Mouse (Mus musculus) cerebellum, adult (tissue): Measurements from ENCODE around the gene Ppp1r18.
A peak's percentile ranks its signal among the peaks of the same experiment; 100 is the strongest.

Experiments used
- ATAC-seq: cut with Nextera tagmentation; 2 replicates; pipeline ENCODE4 v1.9.2; 2017; ENCODE audit warnings: mild to moderate bottlenecking, moderate library complexity, mixed read lengths; ENCODE audit not compliant: insufficient number of reproducible peaks, low FRiP score, low TSS enrichment

Gene Ppp1r18

GRCm38 (mm10) chr17:35868165-35868820 lies 2.9 kb downstream of the Ppp1r18 start:
- ATAC-seq = no peak

GRCm38 (mm10) chr17:35868961-35869345 lies 3.6 kb downstream of the Ppp1r18 start:
- no peak for ATAC-seq

GRCm38 (mm10) chr17:35869346-35870067 lies 4.1 kb downstream of the Ppp1r18 start:
- ATAC-seq = no peak

- ATAC-seq = no peak
Measured at GRCm38 (mm10) chr17:35870151-35870883, 4.9 kb downstream of the Ppp1r18 start.

GRCm38 (mm10) chr17:35870884-35871696 lies 5.7 kb downstream of the Ppp1r18 start:
- no peak for ATAC-seq

GRCm38 (mm10) chr17:35873774-35874519 lies 8.6 kb downstream of the Ppp1r18 start:
- peak; percentile 81; the same call in 1 of the 2 replicates for ATAC-seq

GRCm38 (mm10) chr17:35874721-35875120 lies 9.3 kb downstream of the Ppp1r18 start:
- ATAC-seq = no peak

- peak; percentile 88 for ATAC-seq
Measured at GRCm38 (mm10) chr17:35879245-35880057, 14.1 kb downstream of the Ppp1r18 start, which contains the start of gene Dhx16. Gene Dhx16, plus strand, starts transcription at chr17:35879819.

- no peak for ATAC-seq
Measured at GRCm38 (mm10) chr17:35882924-35883323, 17.5 kb downstream of the Ppp1r18 start.

- no peak for ATAC-seq
Measured at GRCm38 (mm10) chr17:35883777-35884176, 18.4 kb downstream of the Ppp1r18 start.

- no peak for ATAC-seq
Measured at GRCm38 (mm10) chr17:35887725-35888124, 22.3 kb downstream of the Ppp1r18 start.

GRCm38 (mm10) chr17:35896781-35897643 lies 31.6 kb downstream of the Ppp1r18 start, which contains the start of gene 2310061I04Rik:
Gene 2310061I04Rik, minus strand, starts transcription at chr17:35897431.
- peak; percentile 87 for ATAC-seq

GRCm38 (mm10) chr17:35897644-35898573 lies 32.5 kb downstream of the Ppp1r18 start:
- ATAC-seq = peak; percentile 27

GRCm38 (mm10) chr17:35900636-35901035 lies 35.2 kb downstream of the Ppp1r18 start:
- ATAC-seq = no peak

- no peak for ATAC-seq
Measured at GRCm38 (mm10) chr17:35903343-35903991, 38.1 kb downstream of the Ppp1r18 start.

GRCm38 (mm10) chr17:35903992-35904355 lies 38.6 kb downstream of the Ppp1r18 start:
- no peak for ATAC-seq
